Mouse (Mus musculus): Measurements from ENCODE around the gene Tpt1. TPM values are rescaled to one million over a fixed set of nuclear protein-coding genes. Genes with fewer than 3 reads are reported as not detected.
"Not testable (repeated sequence)": the region's sequence is repeated elsewhere in the genome, so short reads cannot be mapped to it uniquely, and the experiment has no call there.

The Tpt1 gene
- polyA plus RNA-seq, 1 experiment: 478 TPM

DNA sequence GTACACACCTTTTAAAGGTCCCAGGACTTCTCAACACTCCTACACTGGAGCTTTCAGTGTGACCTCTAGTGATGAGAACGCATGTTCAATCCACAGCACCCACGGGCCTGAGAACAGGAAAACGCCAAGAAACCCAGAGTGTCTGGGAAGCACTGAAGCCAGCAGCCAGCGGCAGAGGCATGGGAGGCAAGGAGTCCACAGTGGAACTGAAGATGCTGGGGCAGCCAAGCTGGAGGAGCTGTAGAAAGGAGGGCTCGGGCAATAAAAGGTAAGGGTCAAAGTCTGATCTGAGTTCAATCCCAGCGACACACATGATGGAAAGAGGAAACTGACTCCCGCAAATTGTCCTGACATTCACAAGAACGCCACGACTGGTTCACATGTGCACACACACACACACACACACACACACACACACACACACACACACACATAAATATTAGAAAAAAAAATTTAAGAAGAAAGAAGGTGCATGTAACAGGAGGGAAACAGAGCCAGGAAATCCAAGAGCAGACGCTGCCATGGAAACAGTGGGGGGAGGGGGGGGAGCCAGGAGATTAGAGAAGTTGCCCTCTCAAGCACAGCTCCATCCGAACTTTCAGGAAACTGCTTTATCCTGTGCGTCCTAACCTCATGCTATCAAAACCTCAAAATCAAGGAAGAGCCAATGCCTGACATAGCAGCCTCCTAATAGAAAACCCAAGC is 11.2 kb upstream of the Tpt1 start:
- no peaks in the 10 kb centered on the region for H3K36me3 ChIP-seq (ENCODE audit: control insufficient read depth, insufficient read depth, low read length)

GRCm38 (mm10) chr14:75834251-75834738 is 10.6 kb upstream of the Tpt1 start:
- Histone ChIP-seq H3K27ac (ENCODE audit: control insufficient read depth, insufficient read depth, low read depth, low read length) (peak overlapping the region; percentile 97), H3K36me3 (ENCODE audit: control insufficient read depth, insufficient read depth, low read length) (no peaks in the 10 kb centered on the region), H3K4me3 (ENCODE audit: control insufficient read depth, low read depth, low read length) (peak overlapping the region; percentile 96), H3K27me3 (ENCODE audit: control insufficient read depth, insufficient read depth, low read length) (no peaks in the 10 kb centered on the region), H3K4me1 (ENCODE audit: control insufficient read depth, insufficient read depth, low read length) (peaks cover 29% of the 10 kb centered on the region)
- TF ChIP-seq POLR2A (IDR thresholded peaks at IDR 0.05; ENCODE audit: control insufficient read depth, low read depth, low read length): peak; percentile 51; the same call in 1 of the 2 replicates
- TF ChIP-seq CTCF (IDR thresholded peaks at IDR 0.05; ENCODE audit: control insufficient read depth, insufficient read depth, insufficient replicate concordance, low read depth, low read length): no peak

More for the DNA sequence above, 11.2 kb upstream of the Tpt1 start:
- H3K27ac ChIP-seq (ENCODE audit: control insufficient read depth, insufficient read depth, low read depth, low read length): peak overlapping the region; percentile 97
- peak overlapping the region; percentile 96 for H3K4me3 ChIP-seq (ENCODE audit: control insufficient read depth, low read depth, low read length)
- peaks cover 33% of the 10 kb centered on the region for H3K4me1 ChIP-seq (ENCODE audit: control insufficient read depth, insufficient read depth, low read length)
- no peaks in the 10 kb centered on the region for H3K27me3 ChIP-seq (ENCODE audit: control insufficient read depth, insufficient read depth, low read length)
- TF ChIP-seq CTCF (IDR thresholded peaks at IDR 0.05; ENCODE audit: control insufficient read depth, insufficient read depth, insufficient replicate concordance, low read depth, low read length): no peak
- no peak; the same call in 1 of the 2 replicates for TF ChIP-seq POLR2A (IDR thresholded peaks at IDR 0.05; ENCODE audit: control insufficient read depth, low read depth, low read length)

DNA sequence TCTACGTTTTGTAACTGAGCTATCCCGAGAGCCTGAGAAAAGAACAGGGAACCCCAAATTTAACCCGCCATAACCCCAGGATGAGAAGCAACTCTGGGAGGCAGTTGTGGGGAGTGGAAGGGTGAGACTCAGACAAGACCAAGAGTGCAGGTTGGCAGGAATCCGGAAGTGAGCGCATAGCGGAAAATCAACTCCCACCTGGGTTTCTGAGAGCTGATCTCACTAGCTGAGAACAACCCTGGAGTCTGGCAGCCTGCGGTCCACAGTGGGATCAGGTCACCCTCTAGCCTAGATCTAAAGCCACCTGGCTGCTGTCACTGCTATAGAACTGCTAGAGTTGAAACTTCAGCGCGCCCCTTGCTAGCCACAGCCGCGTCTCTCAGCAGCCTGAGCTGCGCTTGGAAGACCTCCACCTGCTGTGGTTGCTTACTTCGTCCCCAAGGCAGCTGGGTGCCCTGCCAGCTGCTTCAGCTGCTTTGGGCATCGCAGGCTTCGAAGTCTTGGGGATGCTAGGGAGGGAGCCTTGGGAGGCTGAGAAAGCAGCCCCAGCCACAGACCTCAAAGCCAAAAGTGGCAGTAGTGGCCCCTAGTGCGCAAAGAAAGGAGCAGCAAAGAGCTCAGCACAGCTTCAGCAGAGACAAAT is 10.0 kb upstream of the Tpt1 start:
- no peaks in the 10 kb centered on the region for H3K27me3 ChIP-seq (ENCODE audit: control insufficient read depth, insufficient read depth, low read length)
- no peaks in the 10 kb centered on the region for H3K36me3 ChIP-seq (ENCODE audit: control insufficient read depth, insufficient read depth, low read length)
- peaks cover 29% of the 10 kb centered on the region for H3K4me1 ChIP-seq (ENCODE audit: control insufficient read depth, insufficient read depth, low read length)
- H3K27ac ChIP-seq (ENCODE audit: control insufficient read depth, insufficient read depth, low read depth, low read length): peak overlapping the region; percentile 97
- peak overlapping the region; percentile 96 for H3K4me3 ChIP-seq (ENCODE audit: control insufficient read depth, low read depth, low read length)
- no peak; the same call in 1 of the 2 replicates for TF ChIP-seq POLR2A (IDR thresholded peaks at IDR 0.05; ENCODE audit: control insufficient read depth, low read depth, low read length)
- TF ChIP-seq CTCF (IDR thresholded peaks at IDR 0.05; ENCODE audit: control insufficient read depth, insufficient read depth, insufficient replicate concordance, low read depth, low read length): 0 out of 2 replicates have a peak, but pooled peaks have one; percentile 16

GRCm38 (mm10) chr14:75836579-75836978 is 8.3 kb upstream of the Tpt1 start:
- Histone ChIP-seq H3K27me3 (ENCODE audit: control insufficient read depth, insufficient read depth, low read length) (no peaks in the 10 kb centered on the region), H3K4me3 (ENCODE audit: control insufficient read depth, low read depth, low read length) (no peak overlapping the region), H3K27ac (ENCODE audit: control insufficient read depth, insufficient read depth, low read depth, low read length) (0 out of 2 replicates have a peak overlapping the region, but pooled peaks have one; percentile 5), H3K4me1 (ENCODE audit: control insufficient read depth, insufficient read depth, low read length) (peaks cover 27% of the 10 kb centered on the region), H3K36me3 (ENCODE audit: control insufficient read depth, insufficient read depth, low read length) (no peaks in the 10 kb centered on the region)
- TF ChIP-seq CTCF (IDR thresholded peaks at IDR 0.05; ENCODE audit: control insufficient read depth, insufficient read depth, insufficient replicate concordance, low read depth, low read length) (no peak), POLR2A (IDR thresholded peaks at IDR 0.05; ENCODE audit: control insufficient read depth, low read depth, low read length) (no peak)

- Histone ChIP-seq H3K27me3 (ENCODE audit: control insufficient read depth, insufficient read depth, low read length) (no peaks in the 10 kb centered on the region), H3K4me3 (ENCODE audit: control insufficient read depth, low read depth, low read length) (no peak overlapping the region), H3K4me1 (ENCODE audit: control insufficient read depth, insufficient read depth, low read length) (peaks cover 27% of the 10 kb centered on the region), H3K27ac (ENCODE audit: control insufficient read depth, insufficient read depth, low read depth, low read length) (peak overlapping the region; percentile 5; the same call in 1 of the 2 replicates), H3K36me3 (ENCODE audit: control insufficient read depth, insufficient read depth, low read length) (no peaks in the 10 kb centered on the region)
- no peak for TF ChIP-seq CTCF (IDR thresholded peaks at IDR 0.05; ENCODE audit: control insufficient read depth, insufficient read depth, insufficient replicate concordance, low read depth, low read length)
- no peak for TF ChIP-seq POLR2A (IDR thresholded peaks at IDR 0.05; ENCODE audit: control insufficient read depth, low read depth, low read length)
These were observed 7.6 kb upstream of the Tpt1 start for GRCm38 (mm10) chr14:75837048-75837916.

DNA sequence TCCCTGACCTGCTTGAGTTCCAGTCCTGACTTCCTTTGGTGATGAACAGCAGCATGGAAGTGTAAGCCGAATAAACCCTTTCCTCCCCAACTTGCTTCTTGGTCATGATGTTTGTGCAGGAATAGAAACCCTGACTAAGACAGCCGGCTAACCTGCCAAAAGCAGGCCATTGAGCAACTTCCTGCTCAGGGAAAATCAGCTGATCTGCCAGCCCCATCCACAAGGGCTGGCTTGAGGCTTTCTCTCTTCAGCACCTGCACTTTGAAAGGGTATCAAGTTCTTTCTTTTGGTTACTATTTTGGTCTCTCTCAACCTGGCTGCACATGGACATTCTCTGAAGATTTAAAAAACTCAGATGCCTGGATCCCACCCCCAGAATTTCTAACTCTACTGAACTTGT is 3.1 kb upstream of the Tpt1 start:
- H3K36me3 ChIP-seq (ENCODE audit: control insufficient read depth, insufficient read depth, low read length); H3K4me1 ChIP-seq (ENCODE audit: control insufficient read depth, insufficient read depth, low read length); H3K27ac ChIP-seq (ENCODE audit: control insufficient read depth, insufficient read depth, low read depth, low read length); H3K4me3 ChIP-seq (ENCODE audit: control insufficient read depth, low read depth, low read length); H3K27me3 ChIP-seq (ENCODE audit: control insufficient read depth, insufficient read depth, low read length): not testable (repeated sequence)
